Mouse (Mus musculus): ENCODE results near the gene Ube2a.

DNA sequence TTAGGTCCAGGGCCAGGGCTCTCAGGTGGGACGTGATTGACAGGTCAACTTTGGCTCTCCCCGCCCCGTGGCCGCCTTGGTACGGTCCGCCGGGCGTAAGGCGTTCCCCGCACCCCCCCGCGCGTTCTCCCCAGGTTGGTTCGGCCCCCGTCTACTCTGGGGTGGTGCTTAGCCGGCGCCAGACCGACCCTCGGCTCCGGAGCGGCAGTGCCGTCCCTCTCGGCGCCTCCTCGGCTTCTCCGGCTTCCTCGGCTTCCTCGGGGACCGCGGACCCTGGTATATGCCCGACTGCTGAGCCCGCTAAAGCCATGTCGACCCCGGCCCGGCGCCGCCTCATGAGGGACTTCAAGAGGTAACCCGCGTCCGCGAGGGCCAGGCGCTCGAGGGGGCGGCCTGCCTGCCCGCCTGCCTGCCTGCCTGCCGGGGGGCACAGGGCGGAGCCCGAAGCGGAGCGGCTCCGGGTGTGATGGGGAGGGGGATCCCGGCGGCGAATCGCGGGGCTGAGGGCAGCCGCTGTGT is 537 bp downstream of the Ube2a start:
- TF ChIP-seq CTCF (IDR thresholded peaks at IDR 0.05; ENCODE audit: low read depth, low read length) (no peak), POLR2A (IDR thresholded peaks at IDR 0.05; ENCODE audit: borderline replicate concordance, low read depth, low read length) (no peak)

Measured in bone marrow macrophage, adult 2 months (primary cell).